Mouse (Mus musculus) heart, adult 9 months (tissue): Measurements from ENCODE around the gene Nkiras2.
A peak's percentile ranks its signal among the peaks of the same experiment; 100 is the strongest.
"Not testable (repeated sequence)": the region's sequence is repeated elsewhere in the genome, so short reads cannot be mapped to it uniquely, and the experiment has no call there.

Experiments used
- DNase-seq, 2 experiments: peaks; one replicate each; pipeline ENCODE4 v3.0.0; 2022; ENCODE audit warnings: low spot score in 2 of 2

Nkiras2 gene

DNA sequence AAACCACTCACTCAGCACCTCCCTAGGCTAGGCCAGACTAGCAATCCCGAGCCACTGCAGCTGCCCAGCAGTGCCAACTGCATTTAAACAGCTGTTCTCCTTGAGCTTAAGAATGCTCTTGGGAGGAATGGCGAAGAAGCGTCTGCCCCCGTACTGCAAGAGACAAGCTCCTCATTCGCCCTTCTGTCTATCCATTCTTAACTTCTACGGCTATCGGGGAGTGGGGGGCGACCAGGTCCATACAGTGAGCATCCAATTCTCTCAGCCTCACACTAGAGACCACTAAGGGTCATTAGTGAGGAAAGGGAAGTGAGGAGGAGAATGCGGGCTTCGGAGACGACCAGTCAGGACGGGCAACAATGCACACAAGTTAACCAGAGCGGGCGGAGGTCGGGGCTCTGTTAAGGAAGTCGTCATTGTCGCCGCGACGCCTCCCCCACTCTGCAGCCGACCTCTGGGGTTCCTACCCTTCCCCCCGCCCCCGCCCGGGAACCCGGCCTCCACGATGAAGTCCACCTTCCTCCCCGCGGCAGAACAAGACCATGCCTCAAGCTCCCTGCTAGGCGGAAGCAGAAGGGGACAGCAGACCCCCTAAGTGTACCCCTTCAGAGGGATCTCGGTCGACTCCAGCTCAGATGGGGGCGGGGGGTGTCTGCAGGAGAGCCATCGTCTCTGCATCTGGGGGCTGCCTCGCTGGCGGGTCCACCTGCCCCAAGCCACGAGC is at the start of gene Nkiras2:
Gene Nkiras2, plus strand, starts transcription at position 484 of the 724 bp plus-strand sequence.
- DNase-seq = peak; percentile 58 to 64

DNA sequence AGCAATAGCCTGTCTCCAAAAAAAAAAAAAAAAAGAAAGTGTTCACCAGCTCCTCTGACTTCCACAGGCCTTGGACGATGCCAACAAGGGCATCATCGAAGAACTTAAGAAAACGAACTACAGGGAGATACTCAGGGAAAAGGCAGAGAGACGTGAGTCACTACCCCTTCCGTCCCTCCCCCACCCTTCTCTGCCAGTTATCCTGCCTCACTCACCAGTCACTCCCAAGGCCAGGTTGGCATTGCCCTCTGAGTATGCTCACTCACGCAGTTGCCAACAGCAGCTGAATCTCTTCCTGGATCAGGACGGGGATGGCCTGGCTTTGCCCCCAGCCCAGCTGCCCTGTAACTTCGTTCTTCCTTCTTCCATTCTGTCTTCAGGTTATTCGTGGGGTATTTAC is 49.3 kb upstream of the Nkiras2 start:
- no peak for DNase-seq

DNA sequence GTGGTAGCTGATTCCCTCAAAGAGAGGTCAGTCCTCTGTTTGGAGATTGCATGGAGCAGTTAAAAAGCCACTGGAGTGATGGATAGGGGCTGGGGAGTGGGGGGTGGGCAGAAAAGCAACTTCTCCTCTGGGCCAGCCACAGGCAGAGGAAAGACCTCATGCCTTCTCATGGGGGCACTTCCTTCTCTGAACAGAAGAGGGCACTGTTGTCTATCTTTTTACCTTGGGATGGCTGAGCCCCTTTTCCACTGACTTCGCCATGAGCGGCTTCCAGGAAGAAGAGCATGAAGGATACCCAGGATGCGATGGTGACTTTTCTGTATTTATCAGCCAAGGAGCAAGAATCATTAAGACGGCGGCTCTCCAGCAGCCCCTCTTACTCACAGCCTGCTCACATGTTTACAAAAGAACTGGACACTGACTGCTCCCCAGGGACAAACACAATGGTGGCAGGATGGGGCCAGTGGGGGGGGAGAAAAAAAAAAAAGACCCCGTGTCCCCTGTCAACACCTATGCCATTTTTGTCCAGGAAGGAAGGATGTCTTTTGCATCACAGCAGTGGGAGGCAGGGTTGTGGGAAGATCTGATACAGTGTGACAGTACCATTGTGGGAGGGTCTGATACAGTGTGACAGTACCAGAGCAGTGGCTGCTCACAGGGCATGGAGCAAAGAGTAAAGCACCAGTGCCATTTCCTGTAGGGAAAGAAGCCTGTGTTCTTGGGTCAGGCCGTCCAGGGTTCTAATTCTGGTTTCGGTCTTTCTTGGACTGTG is 48.4 kb upstream of the Nkiras2 start:
- peak; percentile 62 to 81 for DNase-seq

DNA sequence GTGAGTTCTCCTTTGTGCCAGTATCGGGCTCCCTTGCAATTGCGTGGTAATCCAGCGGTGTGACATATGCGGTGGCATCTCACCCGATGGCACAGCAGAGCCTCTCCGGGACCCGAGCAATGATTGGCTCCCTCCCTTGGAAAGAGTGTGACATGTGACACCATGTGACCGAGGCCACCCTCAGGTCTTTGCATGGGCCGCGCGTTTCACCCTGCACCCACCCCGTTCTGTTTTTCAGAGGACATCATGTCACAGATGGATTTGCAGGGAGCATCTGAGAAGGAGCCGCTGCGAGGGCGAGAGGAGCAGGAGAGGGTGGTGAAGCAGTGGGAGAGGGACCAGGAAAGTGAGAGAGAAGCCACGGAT is 47.9 kb upstream of the Nkiras2 start:
- peak; percentile 17 to 41 for DNase-seq

DNA sequence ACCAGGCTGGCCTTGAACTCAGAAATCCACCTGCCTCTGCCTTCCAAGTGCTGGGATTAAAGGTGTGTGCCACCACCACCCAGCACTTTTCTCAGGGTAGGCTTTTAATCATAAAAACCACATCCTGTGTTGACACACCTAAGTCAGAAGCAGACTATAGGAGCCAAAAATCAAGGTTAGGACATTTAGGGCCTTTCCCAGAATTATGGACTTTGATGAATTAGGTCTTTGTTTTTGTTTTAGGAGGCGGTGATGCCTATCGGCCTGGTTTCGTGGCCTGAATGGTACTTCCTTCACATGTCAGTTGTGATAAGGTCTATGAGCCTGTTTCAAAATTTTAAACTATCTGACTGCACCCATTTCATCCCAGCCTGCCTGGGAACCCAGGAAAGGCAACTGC is 44.9 kb upstream of the Nkiras2 start:
- no peak for DNase-seq

DNA sequence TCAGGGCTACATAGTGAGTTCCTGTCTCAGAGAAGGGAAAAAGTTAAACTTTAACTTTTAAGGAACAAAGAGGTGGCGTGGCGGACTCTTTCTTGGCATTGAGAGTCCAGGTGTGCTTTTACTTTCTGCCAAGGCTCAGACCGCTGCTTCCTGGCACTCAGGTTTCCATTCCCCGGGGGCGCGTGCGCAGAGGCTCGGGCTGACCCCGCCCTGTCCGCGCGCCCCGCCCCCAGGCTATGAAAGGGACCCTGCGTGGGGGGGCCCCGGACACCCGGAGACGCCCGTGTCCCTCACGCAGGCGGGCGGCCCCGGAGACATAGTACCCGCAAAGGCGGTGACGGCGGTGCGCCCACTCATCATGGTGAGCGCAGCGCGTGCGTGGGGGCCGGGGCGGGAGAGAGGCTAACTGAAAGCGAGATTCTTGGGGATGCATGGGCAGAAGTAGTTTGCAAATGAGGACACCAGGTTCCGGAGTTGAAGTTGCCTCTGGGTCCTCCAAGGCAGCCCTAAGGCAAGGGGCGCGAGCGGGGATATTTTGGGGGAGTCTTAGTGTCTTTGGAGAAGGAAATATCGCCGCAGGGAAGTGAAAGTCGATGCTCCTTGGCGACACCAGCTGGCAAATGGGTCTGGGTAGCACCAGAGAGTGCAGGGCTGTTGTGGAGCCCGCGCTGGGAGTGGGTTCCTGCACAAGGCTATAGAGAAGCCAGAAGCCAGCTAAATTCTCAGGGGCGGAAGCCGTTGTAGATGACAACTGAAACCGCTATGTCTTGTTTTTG is 44.1 kb upstream of the Nkiras2 start, which contains the start of gene Cnp:
Gene Cnp, plus strand, starts transcription at position 197 of the 776 bp plus-strand sequence.
- DNase-seq = peak; percentile 76 to 80

DNA sequence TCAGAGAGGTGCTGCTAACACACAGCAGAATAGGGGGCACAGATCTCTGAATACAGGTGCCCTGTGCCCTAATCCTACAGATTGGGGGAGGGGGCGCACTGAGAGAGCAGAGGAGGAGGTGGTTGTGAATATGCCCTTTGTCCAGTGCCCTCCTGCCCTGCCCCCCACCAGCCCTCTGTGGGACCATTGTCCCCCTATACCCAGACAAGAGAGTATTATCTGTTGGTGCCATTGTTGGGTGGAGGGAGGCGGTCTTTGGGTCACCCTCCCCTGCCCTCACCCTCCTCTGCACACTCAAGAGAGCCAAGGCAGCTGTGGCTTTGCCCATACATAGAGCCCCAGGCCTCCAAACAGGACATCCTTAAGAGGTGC is 43.6 kb upstream of the Nkiras2 start:
- DNase-seq = no peak

DNA sequence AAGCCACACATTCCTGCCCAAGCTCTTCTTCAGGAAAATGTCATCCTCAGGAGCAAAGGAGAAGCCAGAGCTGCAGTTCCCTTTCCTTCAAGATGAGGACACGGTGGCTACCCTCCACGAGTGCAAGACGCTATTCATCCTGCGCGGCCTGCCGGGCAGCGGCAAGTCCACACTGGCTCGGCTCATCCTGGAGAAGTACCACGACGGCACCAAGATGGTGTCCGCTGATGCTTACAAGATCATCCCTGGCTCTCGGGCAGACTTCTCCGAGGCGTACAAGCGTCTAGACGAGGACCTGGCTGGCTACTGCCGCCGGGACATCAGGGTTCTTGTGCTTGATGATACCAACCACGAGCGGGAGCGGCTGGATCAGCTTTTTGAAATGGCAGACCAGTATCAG is 42.8 kb upstream of the Nkiras2 start:
- no peak for DNase-seq

DNA sequence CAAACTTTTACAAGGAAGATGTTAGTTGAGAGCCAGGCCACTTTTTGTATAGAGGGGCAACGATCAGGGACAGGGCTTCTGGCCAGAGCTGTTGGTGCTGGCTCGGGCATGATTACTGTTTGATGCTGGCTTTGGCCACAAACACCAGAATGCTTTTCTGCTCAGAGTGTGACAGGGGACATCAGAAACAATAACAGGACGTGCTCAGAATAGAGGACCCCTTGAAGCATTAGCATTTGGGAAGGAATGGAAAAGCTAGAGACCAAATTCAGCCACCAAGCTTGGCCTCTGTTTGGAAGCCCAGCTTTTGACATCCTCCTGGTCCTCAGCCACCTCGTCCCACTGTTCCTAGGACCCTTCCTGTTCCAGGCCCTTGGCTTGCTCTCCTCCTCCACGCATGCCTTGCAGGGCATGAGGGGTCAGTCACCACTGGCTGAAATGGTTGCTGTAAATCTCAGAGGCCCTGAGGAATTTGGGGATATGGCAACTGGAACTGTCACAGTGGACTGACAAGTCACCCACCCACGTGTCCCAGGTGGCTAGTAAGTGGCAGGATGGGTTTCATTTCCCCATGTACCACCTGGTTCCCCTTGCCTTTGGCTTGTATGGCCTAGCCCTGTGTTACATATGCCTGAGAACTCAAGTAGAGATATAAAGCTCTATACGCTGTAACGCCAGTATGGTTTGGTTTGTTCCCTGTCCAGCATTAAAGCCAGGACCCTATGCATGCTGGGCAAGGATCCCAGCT is 41.0 kb upstream of the Nkiras2 start:
- no peak for DNase-seq

DNA sequence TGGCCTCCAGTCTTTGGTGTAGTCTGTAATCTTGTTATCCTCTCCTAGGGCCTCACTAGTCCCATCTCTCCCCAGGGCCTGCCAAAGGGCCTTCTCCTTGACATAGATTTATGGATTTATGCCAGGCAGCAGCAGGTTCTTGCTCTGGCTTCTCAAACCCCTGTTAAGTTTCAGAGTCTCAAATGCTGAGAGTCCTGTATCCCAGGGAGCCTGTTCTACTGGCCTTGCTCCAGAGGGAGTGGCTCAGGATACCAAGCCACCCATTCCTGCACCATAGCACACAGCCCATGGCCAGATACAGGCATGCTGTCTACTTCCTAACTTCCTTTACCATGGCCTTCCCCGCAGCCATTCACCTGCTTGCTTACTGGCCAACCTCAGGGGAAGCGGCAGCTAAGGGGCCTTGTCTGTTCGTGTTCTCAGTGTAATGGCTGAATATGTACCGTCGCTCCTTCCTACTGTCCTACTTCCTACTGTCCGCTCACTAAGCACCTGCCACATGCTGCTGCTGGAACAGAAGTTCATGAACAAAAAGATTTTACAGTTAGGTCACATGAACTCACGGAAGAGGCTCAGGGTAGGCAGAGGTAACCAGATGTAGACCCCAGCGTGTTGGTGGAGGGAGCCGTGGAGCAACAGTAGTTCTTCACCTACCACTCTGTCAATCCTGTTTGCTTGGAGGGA is 39.8 kb upstream of the Nkiras2 start:
- DNase-seq = no peak

DNA sequence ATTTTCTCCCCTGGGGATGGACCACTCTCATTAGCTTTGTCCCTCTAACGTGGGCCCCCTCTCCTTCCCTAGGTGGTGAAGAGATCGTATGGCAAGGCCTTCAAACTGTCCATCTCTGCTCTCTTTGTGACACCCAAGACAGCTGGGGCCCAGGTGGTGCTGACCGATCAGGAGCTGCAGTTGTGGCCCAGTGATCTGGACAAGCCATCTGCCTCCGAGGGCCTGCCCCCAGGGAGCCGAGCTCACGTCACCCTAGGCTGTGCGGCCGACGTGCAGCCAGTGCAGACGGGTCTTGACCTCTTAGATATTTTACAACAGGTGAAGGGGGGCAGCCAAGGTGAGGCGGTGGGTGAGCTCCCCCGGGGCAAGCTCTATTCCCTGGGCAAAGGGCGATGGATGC is 38.8 kb upstream of the Nkiras2 start:
- DNase-seq = no peak

DNA sequence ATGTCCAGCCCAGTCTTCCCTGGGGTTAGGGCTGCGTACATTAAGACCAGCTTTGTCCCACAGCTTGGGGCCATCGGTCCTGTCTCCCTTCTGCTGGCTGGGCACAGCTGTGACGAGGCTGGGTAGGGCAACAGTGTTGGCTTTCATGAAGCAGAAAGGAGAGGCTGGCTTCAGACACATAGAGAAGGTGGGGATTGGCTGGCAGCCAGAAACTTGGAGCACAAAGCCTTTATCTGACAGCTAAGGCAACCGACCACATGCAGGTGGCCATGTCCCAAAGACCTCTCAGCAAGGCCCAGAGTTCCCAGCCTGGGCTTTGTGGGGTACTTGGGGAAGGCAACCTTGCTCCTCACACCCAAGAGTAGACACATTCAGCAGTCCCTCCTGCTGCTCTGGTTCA is 37.3 kb upstream of the Nkiras2 start:
- peak in 1 of 2 experiments; percentile 30 for DNase-seq

DNA sequence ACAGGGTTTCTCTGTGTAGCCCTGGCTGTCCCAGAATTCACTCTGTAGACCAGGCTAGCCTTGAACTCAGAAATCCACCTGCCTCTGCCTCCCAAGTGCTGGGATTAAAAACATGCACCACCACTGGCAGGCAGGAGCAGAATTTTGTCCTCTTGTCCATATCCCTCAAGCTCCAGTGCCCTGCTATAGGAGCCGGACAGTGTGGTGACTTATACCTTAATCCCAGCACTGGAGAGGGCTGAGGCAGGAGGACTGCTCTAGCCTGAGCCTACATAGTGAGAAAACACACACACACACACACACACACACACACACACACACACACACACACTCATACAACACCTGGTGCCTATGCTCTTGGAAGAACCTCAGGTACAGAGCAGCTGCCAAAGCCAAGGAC is 36.6 kb upstream of the Nkiras2 start:
- not testable (repeated sequence) for DNase-seq

DNA sequence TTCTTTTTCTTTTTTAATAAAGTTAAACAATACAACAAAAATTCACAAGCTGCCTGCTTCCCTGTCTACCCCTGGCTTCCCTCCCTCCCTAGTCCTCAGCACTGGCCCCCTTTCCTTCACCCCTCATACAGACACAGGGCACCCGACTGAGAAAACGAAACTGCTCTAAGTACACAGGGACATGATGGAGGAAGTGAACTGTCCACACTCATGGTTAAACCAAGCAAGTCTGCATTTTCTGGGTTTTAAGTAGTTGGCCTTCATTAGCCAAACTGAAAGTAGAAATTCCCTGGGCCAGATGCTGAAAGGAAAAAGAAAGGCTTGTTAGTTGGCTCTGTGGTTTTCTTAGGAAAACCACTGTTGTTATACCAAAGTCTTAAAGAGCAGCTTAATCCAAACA is 36.2 kb upstream of the Nkiras2 start:
- no peak for DNase-seq

DNA sequence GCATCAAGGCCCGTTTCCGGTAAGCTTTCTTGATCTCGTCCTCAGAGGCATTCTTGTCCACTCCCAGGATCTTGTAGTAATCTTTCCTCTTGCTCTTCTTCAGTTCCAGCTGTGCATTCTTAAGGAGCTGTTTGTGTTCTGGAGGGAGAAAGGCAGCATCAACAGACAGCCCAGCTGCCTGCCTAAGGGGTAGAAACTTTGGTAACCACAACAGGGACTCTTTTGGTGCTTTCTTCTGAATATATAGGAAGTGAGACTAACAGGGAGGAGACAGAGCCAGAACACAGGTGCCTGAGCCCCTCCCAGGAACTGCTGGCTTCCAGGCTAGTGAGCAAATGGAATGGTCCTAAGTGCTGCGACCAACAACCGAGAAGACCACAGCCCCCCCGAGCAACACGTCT is 34.5 kb upstream of the Nkiras2 start:
- DNase-seq = no peak

DNA sequence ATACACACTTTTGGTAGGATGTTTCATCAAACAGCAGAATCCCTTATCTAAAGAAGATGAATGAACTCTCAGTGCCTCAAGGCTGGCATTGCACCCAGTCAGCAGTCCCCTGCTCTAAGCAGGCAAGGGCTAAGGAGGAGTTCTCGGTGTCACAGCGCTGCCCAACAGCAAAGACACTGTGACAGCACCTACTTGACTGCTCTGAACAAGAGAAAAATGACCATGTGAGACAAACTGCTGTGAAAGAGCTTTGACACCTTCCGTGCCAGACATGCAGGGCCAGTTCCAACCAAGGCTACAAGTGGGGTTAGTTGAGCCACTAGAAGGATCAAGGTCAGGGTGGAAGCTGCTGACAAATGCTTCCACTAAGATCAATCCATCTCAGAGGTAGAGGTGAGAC is 33.9 kb upstream of the Nkiras2 start:
- no peak for DNase-seq

DNA sequence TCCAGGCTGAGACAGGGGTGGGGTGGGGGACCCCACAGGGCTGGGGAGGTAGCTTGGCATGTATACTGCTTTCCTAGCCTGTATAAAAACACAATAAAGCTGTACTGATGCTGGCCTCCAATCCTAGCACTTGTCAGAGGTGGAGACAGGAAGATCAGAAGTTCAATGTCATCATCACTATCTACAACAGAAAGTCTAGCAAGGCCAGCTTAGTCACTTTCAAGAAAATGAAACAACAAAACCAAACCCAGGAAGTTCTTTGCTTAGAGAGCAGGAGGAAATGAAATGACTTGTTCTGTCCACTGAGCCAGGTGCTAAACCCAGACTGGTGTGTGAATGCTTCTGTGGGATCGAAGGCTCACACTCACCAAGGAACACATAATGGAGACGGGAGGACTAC is 30.6 kb upstream of the Nkiras2 start:
- no peak for DNase-seq

DNA sequence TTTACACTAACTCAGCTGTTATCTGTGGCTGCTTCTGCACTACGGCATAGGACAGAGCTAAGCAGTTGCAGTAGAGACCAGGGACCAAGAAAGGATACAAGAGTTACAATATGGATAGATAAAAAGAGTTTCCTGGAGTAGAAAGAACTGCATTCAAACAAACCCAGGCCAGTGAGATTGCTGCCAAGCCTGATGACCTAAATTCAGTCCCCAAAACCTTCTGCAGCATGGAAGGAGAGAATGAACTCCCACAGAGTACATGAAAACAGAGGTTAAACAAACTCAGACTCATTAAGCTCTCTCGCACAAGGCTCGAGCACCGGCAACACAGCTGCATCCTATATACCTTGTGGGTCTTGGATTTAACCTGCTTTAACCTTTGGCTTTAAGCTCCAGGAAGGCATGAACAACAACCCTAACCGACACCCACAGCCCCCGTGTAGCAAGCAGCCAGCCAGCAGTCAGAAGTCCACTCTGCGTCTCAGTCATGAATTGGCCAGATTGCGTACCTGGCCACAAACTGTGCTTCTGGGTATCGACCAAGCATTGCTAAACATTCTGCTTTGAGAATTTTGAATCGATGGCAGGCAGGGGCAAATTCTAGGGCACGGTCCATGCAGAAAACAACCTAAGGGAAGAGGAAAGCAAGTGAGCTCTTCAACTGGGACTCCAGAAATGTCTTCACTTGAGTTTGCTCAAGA is 26.5 kb upstream of the Nkiras2 start:
- no peak for DNase-seq

DNA sequence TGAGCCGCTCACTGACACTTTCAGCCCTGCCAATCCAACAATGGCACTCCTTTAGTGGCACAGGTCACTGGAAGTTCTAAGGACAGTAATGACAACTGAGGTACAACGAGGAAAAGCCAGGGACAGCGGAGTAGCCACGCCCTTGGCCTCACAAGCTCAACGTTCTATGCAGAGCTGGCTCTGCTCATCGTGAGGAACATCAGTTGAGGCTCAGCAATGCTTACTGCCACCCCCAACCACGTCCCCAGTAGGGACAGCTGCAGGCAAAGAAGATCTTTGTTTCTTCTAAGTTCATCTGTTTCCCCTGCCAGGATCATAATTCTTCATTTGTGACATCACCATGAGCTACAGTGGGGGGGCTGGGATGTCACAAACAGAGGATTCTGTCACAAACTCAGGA is 24.4 kb upstream of the Nkiras2 start:
- DNase-seq = no peak

DNA sequence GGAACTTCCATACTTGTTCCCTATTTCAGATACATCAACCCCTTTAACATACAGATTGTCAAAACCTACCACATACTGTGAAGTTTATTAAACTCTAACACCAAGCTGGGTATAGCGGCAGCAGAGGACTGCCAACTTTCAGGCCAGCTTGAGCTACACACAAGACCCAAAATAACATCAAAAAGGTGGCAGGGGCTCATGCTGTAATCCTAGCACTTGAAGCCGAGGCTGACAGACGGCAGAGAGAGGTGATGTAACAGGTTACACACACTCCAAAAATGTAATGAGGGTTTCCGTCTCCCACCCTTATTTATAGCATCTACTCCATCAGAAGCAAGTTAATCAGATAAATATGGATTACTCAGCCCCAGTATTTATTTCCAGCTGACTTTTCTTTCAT is 23.5 kb upstream of the Nkiras2 start:
- DNase-seq = no peak

DNA sequence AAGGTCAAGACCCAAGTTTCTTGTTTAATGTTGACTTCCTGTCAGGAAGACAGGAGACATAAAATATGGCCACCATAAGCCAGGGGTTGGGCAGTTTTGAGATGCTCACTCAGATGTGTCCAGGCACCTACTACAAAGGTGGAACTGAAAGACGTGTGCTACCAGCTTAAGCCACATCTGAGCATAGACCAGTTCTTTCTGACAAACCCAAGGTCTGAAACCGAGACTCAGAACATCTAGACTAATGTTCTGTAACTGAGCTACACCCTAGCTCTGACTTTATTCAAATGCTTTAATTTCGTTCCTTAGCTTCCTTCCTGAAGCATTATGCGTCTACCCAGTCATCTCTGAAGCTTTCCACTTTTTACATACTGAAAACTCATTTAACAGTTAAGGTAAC is 21.0 kb upstream of the Nkiras2 start:
- DNase-seq = no peak
